Mouse (Mus musculus) layer of hippocampus, adult 11-12 months (tissue): ENCODE measurements around the gene Apoh.

Experiments
- DNase-seq: peaks from one replicate; pipeline ENCODE4 v3.0.0; 2022; ENCODE audit warnings: low spot score

Apoh gene

DNA sequence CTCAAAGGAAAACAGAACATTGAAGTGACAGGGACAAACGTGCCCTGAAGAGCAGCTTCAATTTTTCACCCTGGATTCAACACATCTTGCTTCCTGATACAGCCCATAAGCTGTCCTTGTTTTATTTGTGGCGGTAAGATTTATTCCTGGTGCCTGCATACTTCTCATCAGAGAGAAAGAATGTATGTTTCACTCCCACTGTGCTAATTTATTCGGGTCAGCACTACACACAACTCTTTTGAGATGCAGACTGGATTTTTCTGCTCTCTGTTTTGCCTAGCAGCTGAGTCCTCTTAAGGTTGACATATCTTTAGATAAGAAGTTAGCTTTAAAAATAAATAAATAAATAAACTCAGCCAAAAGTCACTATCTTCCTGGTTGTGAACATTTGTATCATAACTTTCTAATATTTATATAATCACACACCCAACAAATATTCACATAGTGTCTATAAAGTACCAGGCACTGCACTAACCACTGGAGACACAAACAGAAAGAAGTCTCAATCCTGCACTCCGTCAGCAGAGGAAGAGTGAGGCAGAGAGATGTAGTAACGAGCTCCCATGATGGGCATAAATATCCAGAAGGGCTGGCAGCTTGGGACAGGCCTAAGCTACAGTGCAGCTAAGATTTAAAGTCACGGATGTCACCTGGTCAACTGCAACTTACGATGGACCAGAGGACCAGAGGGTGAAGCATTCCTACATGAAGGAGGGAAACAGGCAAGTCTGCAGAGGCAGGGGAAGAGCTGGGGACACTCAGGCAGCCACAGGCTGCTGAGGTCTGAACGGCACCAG is 9.4 kb upstream of the Apoh start:
- no peak for DNase-seq

GRCm38 (mm10) chr11:108334658-108335057 is 8.5 kb upstream of the Apoh start:
- no peak for DNase-seq

GRCm38 (mm10) chr11:108335536-108335935 is 7.6 kb upstream of the Apoh start:
- DNase-seq = no peak

DNA sequence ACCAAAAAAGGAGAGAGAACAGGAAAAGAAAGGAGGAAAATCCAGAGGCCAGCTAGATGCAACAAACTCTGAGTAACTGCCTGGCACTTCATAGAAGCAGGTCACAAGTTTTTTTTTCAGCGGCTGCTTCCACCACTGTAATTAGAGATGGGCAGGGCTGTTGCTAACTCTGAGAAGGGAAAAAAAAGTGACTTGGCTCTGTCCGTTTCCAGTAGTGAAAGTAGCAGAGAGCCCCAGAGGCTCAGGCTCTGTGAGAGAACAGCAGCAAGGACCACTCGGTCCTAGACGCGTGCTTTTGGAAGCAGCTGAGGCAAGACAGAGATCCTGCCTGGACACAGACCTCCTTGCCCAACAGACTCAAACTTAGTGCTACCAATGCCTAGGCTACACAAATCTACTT is 6.7 kb upstream of the Apoh start:
- no peak for DNase-seq

GRCm38 (mm10) chr11:108340293-108340692 is 2.9 kb upstream of the Apoh start:
- no peak for DNase-seq

- no peak for DNase-seq
Observed at GRCm38 (mm10) chr11:108341783-108342182, 1.4 kb upstream of the Apoh start.

DNA sequence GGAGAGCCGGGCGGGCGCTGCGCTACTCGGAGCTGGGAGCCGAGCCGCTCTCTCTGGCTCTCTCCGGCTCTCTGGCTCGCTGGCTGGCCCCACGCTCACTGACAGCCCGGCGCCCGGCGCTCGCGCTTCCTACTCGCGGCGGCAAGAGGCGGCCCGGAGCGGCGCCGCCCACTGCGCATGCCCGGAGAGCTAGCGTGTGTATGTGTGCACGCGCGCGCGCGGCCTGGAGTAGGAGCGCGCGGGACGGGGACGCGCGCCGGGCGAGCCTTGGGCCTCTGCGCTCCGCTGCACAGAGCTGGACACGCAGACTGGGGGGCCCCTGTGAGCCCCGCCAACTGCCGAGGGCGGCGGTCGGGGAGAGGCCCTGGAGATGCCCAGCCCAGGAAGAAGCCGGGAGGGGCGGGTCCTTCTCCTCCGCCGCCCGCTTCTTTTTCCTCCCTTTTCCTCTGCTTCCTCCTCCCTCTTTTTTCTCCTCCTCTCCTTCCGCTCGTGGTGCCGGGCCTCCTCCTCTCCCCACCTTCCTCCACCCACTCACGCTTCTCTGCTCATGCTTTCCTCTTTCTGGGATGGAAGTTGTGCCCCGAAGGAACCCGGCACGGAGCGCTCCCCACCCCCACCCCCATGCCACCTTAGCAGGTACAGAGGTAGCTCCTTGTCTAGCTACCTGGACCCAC is 772 bp downstream of the Apoh start, which contains the start of gene Prkca:
Gene Prkca, minus strand, starts transcription at position 140 of the 674 bp plus-strand sequence.
- peak; percentile 97 for DNase-seq

DNA sequence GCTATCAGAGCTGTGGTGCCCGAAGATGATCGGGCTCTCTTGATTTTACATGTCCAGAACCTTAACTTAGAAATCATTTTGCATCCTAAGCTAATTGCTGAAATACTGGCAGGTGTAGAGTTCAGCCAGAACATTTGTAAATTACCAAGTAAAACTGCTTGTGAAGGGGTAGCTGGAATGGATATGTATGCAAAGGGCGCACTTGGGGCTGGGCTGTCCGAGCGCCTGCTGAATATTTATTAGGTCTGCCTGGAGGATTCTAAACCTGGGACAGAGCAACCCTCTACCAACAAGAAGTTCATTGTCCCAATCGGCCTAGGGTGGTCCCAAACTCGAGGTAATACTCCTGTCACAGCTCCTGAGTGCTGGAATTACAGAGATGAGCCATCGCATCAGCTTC is 1.6 kb downstream of the Apoh start:
- no peak for DNase-seq

DNA sequence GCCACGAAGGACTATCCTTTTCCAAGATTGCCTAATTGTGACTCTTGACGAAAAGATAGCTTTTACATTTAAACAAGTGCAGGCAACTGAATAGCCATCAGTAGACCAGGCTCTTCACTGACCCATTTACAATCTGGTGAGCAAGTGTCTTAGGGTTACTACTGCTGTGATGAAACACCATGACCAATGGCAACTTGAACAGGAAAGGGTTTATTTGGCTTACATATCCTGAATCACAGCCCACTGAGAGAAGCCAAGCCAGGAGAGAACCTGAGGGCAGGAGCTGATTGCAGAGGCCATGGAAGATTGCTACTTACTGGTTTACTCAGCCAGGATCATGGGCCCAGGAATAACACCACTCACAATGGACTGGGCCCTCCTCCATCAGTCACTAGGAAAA is 2.2 kb downstream of the Apoh start:
- no peak for DNase-seq

- DNase-seq = no peak
Observed at GRCm38 (mm10) chr11:108350799-108351198, 7.6 kb downstream of the Apoh start.

DNA sequence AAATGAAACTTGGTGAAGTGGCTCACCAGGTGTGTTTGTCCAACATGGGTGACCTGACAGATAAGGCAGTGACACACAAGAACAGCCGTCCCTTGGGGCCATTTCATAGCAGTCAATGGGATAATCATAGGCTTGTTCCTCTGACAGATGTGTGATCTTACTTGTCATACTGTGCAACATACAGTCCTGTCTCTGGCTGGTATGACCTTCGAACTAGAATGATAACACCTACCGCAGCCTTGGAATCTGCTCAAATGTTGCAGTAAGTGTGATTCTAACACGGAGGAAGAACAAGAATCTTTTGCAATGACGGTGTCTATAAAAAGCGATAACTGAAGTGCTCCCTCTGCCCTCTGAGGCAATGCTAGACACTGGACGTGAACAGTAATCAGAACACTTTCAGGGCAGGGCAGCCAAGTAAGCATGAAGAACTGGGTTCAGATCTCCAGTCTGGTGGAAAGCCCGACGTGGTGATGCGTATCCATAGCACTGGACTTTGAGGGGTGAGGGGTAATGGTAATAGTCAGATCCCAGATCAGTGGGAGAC is 9.8 kb downstream of the Apoh start:
- no peak for DNase-seq

- no peak for DNase-seq
Observed at GRCm38 (mm10) chr11:108356020-108356419, 12.9 kb downstream of the Apoh start.

DNA sequence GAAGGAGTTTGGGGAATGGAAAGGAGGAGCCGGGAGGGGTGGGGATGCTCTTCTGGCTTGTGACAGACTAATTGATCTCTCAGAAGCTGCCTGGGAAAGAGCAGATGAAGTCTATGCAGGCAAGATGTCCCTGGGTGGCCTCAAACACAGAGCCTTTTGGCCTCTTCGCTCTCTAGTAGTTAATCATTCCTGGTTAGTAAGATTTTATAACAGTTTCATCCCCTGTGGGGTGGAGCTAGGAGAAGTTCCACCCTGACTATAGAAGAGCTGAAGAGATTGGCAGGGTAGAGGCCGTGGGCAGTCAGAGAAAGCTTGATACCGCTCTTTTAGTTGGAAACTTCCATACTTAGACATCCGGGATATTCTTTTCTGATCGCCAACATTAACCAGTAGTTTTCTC is 15.8 kb downstream of the Apoh start:
- DNase-seq = no peak

DNA sequence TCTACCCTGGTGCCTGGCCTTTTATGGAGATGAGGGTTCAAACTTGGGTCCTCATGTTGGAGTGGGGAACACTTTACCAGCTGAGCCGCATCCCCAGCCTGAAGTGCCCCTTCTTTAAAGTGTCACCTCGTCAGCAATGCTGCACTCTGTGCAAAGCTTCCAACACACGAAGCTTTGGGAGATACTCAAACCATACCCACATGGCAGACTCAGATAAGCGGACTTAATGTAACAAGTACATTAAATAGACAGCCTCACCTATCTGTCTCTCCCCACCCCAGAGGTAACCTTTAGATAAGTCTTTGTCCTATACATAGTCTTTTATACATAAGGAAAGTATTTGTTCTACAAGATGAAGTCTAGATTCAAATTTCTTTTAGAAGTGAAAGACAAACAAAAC is 17.8 kb downstream of the Apoh start:
- no peak for DNase-seq

DNA sequence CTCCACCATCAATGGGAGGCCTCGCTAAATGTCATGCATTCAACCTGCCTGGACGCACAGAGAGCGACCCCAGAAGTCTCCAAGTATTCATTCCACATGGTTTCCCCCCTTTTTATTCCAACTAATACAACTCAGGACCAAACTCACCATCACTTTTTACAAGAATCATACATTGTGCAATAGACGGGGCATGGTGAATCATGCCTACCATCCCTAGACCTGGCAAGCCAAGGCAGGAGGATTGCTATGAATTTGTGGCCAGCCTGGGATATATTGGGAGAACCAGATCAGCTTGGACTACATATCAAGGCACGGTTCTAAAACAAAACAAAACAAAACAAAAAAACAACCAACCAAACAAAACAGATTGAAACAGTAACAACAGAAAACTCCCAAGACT is 19.8 kb downstream of the Apoh start:
- no peak for DNase-seq

DNA sequence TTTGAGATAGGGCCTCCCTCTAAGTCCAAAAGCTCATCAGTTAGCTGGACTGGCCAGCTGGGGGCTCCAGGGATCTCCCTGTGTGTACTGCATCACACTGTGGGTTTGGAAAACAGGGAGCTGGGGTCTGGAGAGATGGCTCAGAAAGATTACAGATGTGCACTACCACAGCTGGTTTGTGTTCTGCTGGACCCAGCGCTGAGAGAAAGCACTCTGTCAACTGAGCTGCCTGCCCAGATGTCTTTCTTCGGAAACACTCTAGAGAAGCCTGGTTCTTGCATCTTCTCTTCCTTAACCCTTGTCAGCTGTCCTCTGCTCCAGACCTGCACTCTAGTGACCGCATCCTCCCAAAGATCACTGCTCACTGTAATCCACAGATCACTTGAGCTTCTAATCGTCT is 20.8 kb downstream of the Apoh start:
- no peak for DNase-seq

- DNase-seq = no peak
Observed at GRCm38 (mm10) chr11:108364945-108365589, 21.9 kb downstream of the Apoh start.

- DNase-seq = no peak
Observed at GRCm38 (mm10) chr11:108365600-108365999, 22.4 kb downstream of the Apoh start.

GRCm38 (mm10) chr11:108367046-108367445 is 23.9 kb downstream of the Apoh start:
- DNase-seq = no peak

DNA sequence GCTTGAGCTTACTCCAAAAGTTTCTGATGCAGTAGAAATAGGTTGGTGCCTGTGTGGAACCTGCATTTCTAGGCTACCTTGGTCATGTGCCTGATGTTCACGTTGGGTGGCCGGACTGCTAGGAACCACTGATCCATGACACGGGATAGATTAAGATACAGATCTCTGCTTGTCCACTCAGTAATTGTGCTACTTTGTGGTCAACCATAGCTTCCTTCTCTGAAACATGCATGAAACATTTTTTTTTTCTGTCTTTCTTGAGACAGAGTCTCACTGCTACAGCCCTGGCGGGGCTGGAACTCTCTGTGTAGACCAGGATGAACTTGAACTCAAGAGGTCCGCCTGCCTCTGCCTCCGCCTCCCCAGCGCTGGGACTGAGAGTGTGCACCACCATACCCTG is 33.7 kb downstream of the Apoh start:
- DNase-seq = no peak

GRCm38 (mm10) chr11:108377680-108378362 is 34.7 kb downstream of the Apoh start:
- DNase-seq = peak; percentile 84

- no peak for DNase-seq
Observed at GRCm38 (mm10) chr11:108378363-108378751, 35.2 kb downstream of the Apoh start.
